Mouse (Mus musculus): ENCODE measurements around the gene Tiam1. TPM values are rescaled to one million over a fixed set of nuclear protein-coding genes. Genes with fewer than 3 reads are reported as not detected.
A peak's percentile ranks its signal among the peaks of the same experiment; 100 is the strongest.

Tiam1 gene
- total RNA-seq, 1 experiment from 2014 or later = 34.5 TPM

GRCm38 (mm10) chr16:89773657-89774552 lies 369.7 kb downstream of the Tiam1 start:
- peak; percentile 93 for ATAC-seq (replicated peaks; ENCODE audit: low read depth, poor library complexity, severe bottlenecking)

GRCm38 (mm10) chr16:89765919-89766318 lies 377.6 kb downstream of the Tiam1 start:
- no peak for ATAC-seq (replicated peaks; ENCODE audit: low read depth, poor library complexity, severe bottlenecking)

DNA sequence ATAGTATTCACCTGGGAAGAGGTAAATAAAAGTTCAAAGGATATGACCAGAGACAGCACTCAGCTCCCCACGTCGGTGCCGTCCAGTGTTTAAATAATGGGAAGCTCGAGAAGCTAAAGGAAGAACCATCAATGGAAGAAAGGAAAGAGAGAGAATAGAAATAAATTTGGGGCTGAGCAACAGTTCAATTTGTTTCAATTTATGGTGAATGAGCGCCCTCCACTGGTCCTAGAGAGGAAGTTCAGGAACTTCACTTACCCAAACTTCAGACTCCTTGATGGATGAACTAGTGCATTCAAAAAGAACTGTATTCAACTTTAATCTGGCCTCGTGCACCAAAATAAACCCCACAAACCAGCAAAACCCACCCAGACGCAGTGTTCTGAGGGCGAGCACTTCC lies 378.1 kb downstream of the Tiam1 start:
- peak; percentile 76 for ATAC-seq (replicated peaks; ENCODE audit: low read depth, poor library complexity, severe bottlenecking)

DNA sequence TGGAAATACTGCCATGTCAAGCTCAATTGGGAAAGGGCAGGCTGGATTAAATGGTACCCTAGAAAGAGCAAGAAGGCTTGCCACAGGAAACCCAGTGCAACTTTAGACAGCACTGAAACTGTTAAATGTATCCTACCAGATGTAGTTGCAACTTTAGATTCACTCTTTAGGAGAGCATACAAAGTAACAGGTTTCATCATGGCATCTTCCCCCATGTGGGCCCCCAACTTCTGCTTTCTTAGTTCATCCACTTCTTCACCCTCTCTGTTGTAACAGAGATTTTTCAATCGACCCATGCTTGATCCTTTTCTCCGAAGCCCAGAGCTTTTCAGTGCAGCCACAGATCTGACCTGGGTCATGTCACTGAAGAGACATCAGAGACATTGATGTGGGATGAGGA lies 379.8 kb downstream of the Tiam1 start:
- ATAC-seq (replicated peaks; ENCODE audit: low read depth, poor library complexity, severe bottlenecking) = peak; percentile 42; the same call in 1 of the 2 replicates

GRCm38 (mm10) chr16:89762523-89762922 lies 381.0 kb downstream of the Tiam1 start:
- no peak for ATAC-seq (replicated peaks; ENCODE audit: low read depth, poor library complexity, severe bottlenecking)

GRCm38 (mm10) chr16:89762096-89762495 lies 381.5 kb downstream of the Tiam1 start:
- ATAC-seq (replicated peaks; ENCODE audit: low read depth, poor library complexity, severe bottlenecking) = no peak

DNA sequence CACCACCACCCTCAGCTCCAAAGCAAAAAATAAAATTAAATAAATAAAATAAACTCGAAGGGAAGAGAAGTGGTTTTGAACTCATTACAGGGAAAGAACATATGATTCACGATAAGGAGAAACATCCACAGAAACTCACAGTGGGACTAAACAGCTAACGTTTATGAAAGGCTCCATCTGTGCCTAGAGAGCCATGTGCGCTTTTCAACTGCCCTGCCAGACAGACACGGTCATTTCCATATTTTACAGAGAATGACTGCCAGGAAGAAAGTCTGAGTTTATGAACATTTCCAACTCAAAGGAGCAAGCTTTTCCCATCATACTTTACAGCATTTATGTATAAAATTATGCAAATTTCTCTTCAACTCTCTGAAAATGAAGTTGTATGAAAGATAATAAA lies 386.2 kb downstream of the Tiam1 start:
- no peak for ATAC-seq (replicated peaks; ENCODE audit: low read depth, poor library complexity, severe bottlenecking)

DNA sequence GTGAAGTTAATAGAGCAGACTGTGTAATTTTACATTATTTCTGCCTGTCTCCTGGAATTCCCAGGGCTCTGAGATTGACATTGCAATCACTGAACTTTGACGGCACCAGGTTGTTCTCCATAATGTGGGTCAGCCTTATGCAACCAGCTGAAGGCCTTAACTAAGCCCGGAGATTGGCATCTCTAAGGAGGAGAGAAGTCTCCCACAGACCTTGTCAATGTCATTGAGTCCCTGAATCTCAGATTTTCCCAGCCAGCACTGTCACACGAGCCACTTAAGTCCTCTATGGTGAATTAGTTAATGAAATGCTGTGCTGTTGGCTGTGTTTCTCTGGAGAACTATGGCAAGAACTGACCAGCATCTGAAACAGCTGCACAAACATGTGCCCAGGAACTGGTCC lies 388.9 kb downstream of the Tiam1 start:
- no peak for ATAC-seq (replicated peaks; ENCODE audit: low read depth, poor library complexity, severe bottlenecking)

GRCm38 (mm10) chr16:89747864-89748263 lies 395.7 kb downstream of the Tiam1 start:
- no peak for ATAC-seq (replicated peaks; ENCODE audit: low read depth, poor library complexity, severe bottlenecking)

DNA sequence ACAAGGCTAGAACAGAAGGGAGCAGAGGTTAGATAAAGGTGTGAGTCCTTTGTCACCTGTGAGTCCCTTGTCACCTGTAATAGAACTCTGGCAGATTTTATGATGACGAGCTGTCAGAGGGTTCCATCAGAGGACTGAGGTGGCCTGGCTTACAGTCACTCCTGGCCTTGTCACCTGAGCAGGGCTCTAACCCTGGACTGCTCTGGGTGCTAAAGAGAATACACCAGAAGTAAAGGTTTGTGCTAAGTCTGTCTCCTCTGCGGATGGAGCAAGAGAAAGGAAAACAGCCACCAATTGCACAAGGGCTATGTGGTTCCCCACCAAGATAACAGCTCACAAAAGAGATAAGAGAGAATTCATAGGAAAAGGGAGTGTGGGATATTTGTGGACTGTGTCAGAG lies 404.0 kb downstream of the Tiam1 start:
- no peak for ATAC-seq (replicated peaks; ENCODE audit: low read depth, poor library complexity, severe bottlenecking)

DNA sequence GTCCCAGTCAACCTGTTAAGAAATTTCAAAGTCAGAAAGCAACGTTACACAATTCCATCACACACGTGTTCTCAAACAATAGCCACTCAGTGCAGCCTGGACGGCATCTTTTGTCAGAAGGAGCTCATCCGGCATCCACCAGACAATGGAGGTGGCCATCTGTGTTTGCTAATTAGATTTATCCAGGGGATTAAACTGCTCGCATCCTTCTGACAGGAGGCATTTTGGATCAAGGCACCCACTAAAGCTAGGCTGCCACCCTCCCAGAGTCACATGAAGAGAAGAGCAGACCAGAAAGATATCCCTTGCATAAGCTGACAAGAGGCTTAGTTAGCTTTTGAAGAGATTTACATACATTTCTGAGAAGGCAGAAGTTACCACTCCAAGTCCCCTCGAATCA lies 404.6 kb downstream of the Tiam1 start:
- no peak for ATAC-seq (replicated peaks; ENCODE audit: low read depth, poor library complexity, severe bottlenecking)

Other genes with a start within 250 kb of the Tiam1 start
- gene Sod1, start 77.0 kb upstream of the Tiam1 start, total RNA-seq (2017) = 776 and 837 TPM in 2 replicates
- gene Scaf4, start 140.7 kb upstream of the Tiam1 start, total RNA-seq (2017) = 26.9 and 37.2 TPM in 2 replicates
- gene Hunk, start 242.2 kb upstream of the Tiam1 start, total RNA-seq (2017) = not detected in 2 replicates

Measured in common myeloid progenitor, adult 5-6 weeks (primary cell).